Mouse (Mus musculus) stomach, postnatal 0 days (tissue): Measurements from ENCODE around the gene Trmt11.
"Not testable (repeated sequence)": the region's sequence is repeated elsewhere in the genome, so short reads cannot be mapped to it uniquely, and the experiment has no call there.

Source experiments
- CTCF ChIP-seq: IDR thresholded peaks from 2 replicates; pipeline ENCODE4 v1.5.1; 2016; ENCODE audit warnings: antibody characterized with exemption, low read depth, mild to moderate bottlenecking, moderate library complexity
- EP300 ChIP-seq: optimal IDR thresholded peaks from 2 replicates; pipeline ENCODE3; 2016; ENCODE audit warnings: antibody characterized with exemption

GRCm38 (mm10) chr10:30498223-30498622 lies 102.3 kb downstream of the Trmt11 start:
- TF ChIP-seq CTCF, EP300: not testable (repeated sequence)
